Mouse (Mus musculus): Measurements from ENCODE around the gene Wdr83. TPM values are rescaled to one million over a fixed set of nuclear protein-coding genes. Genes with fewer than 3 reads are reported as not detected.

The Wdr83 gene
- polyA plus RNA-seq, 1 experiment = 22.6 TPM

DNA sequence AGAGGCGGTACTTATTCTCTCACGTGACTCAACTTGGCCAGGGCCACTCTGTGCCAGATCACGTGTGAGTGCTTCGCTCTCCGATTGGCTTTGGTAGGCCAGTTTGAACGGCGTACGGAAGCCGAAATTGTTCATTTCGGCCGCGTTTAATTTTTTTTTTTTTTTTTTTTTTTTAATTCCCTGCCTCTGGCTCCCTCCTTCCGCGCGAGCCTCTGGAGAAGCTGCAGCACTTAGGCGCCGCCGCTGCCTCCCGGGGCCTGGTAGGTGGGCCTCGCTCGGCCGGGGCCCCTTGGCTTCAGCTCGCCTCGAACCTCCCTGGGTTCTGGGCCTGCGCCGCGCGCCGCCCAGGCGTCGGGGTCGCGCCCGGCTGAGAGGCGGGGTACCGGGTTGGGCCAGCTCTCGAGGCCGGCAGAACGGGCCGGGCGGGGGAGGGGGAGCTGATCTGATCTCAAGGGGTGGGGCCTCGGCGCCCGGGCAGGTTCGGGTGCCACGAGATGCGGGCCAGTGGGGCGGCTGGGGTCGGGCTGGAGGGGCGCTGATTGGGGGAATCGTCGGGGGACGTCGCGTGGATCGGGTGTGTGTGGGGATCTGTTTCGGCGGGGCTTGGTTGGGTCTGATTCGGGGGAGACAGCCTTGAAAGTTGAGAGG is 44.3 kb downstream of the Wdr83 start, which contains the start of gene Tnpo2:
Gene Tnpo2, plus strand, starts transcription at position 198 of the 648 bp plus-strand sequence.
- peaks cover 12% of the 10 kb centered on the region for H3K4me1 ChIP-seq (ENCODE audit: control insufficient read depth, insufficient read depth, low read length)
- TF ChIP-seq CTCF (IDR thresholded peaks at IDR 0.05; ENCODE audit: low read depth, low read length) (no peak), POLR2A (IDR thresholded peaks at IDR 0.05; ENCODE audit: borderline replicate concordance, low read depth, low read length) (no peak)

DNA sequence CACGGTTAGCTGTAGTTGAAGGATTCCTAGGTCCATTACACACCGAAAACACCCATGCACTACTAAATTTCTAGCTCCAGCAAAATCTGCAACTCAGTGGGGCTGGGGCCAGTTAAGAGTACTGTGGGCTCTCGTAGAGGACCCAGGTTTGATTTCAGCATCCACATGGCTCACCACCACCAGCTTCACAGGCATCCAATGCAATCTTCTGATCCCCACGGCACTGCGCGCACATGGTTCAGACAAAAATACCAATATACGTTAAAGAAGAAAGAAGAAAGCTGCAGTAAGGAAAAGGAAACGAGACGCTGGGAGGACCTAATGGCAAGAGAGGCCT is 44.8 kb downstream of the Wdr83 start:
- Histone ChIP-seq H3K27ac (ENCODE audit: insufficient read depth, low read depth, low read length) (peak overlapping the region; percentile 91), H3K4me3 (ENCODE audit: insufficient read depth, low read length) (peak overlapping the region; percentile 81), H3K4me1 (ENCODE audit: control insufficient read depth, insufficient read depth, low read length) (peaks cover 12% of the 10 kb centered on the region)
- no peak for TF ChIP-seq CTCF (IDR thresholded peaks at IDR 0.05; ENCODE audit: low read depth, low read length)
- TF ChIP-seq POLR2A (IDR thresholded peaks at IDR 0.05; ENCODE audit: borderline replicate concordance, low read depth, low read length) = no peak

More for the DNA sequence above, 44.3 kb downstream of the Wdr83 start, which contains the start of gene Tnpo2:
- H3K4me3 ChIP-seq (ENCODE audit: insufficient read depth, low read length) = peak within 1 kb of the TSS; percentile 91
- peak within 1 kb of the TSS; percentile 96 for H3K27ac ChIP-seq (ENCODE audit: insufficient read depth, low read depth, low read length)

DNA sequence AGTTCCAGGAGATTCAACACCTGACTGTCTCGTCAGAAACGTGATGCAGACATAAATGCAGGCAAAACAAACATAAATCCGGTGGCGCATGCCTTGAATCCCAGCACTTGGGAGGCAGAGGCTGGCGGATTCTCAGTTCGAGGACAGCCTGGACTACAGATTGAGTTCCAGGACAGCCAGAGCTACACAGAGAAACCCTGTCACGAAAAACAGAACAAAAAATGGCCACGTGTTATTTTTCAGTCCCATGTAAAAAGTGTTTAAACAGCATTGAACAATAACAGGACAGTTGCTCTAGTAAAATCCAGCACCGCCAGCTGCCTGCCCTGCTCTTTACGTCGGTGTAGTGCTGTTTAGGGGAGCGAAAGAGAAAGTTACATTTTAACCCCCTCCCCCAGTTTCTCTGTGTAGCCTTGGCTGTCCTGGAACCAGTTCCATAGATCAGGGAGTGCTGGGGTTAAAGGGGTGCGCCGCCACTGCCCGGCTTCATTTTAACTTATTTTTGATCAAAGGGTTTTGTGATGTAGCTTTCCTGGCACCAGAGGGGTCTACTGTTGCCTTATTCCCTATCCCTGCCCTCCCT is 45.3 kb downstream of the Wdr83 start:
- peak overlapping the region; percentile 81 for H3K4me3 ChIP-seq (ENCODE audit: insufficient read depth, low read length)
- no peak for TF ChIP-seq POLR2A (IDR thresholded peaks at IDR 0.05; ENCODE audit: borderline replicate concordance, low read depth, low read length)
- no peak for TF ChIP-seq CTCF (IDR thresholded peaks at IDR 0.05; ENCODE audit: low read depth, low read length)
- peak overlapping the region; percentile 91 for H3K27ac ChIP-seq (ENCODE audit: insufficient read depth, low read depth, low read length)
- peaks cover 11% of the 10 kb centered on the region for H3K4me1 ChIP-seq (ENCODE audit: control insufficient read depth, insufficient read depth, low read length)

DNA sequence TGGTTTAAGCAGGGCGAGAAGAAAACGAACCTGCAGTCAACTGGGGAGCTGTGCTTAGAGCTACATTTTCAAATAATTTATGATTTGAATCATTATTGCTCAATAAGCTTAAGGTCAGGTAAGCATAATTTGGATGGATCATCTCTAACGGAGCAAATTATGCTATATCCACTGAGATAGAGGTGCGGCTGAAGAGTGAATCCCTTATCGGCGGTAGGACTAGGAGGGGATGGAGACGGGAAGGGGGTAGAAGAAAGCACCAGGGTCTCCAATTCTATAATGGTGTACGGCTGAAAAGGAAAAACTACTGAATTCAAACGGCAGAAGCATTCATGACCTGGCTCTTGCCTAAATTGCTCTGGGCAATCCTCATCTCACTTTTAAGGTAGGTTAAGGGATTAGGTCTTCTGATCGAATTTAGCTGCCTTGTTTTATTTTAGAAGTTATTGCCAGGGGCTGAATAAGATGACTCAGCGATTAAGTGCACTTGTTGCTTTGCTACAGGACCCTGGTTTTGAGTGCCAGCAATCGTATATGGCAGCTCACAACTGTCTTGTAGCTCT is 45.9 kb downstream of the Wdr83 start:
- peak overlapping the region; percentile 91 for H3K27ac ChIP-seq (ENCODE audit: insufficient read depth, low read depth, low read length)
- H3K4me1 ChIP-seq (ENCODE audit: control insufficient read depth, insufficient read depth, low read length) = peaks cover 7% of the 10 kb centered on the region
- TF ChIP-seq POLR2A (IDR thresholded peaks at IDR 0.05; ENCODE audit: borderline replicate concordance, low read depth, low read length) (no peak), CTCF (IDR thresholded peaks at IDR 0.05; ENCODE audit: low read depth, low read length) (no peak)
- peak overlapping the region; percentile 81 for H3K4me3 ChIP-seq (ENCODE audit: insufficient read depth, low read length)

DNA sequence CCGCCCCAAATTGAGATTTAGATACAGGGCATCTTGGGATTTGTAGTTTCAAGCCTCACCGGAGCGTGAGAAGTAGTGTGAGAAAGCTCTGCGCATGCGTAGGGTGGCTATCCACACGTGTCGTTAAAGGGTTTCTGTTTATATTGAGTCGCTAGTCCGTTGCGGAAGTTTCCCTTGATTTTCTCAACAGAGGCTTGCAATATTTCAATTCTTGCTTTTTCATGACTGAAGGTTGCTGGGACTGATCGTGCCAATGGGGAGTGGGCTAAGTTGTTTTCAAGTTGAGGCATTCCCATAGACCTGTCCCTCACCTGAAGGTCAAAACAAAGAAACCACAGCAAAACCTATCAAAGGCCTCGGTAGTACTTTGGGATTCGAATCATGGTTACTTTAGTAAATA is 46.3 kb downstream of the Wdr83 start:
- Histone ChIP-seq H3K4me1 (ENCODE audit: control insufficient read depth, insufficient read depth, low read length) (peaks cover 4% of the 10 kb centered on the region; the same call in 1 of the 2 replicates), H3K27ac (ENCODE audit: insufficient read depth, low read depth, low read length) (peak overlapping the region; percentile 91), H3K4me3 (ENCODE audit: insufficient read depth, low read length) (peak overlapping the region; percentile 81)
- TF ChIP-seq POLR2A (IDR thresholded peaks at IDR 0.05; ENCODE audit: borderline replicate concordance, low read depth, low read length) (no peak), CTCF (IDR thresholded peaks at IDR 0.05; ENCODE audit: low read depth, low read length) (no peak)

DNA sequence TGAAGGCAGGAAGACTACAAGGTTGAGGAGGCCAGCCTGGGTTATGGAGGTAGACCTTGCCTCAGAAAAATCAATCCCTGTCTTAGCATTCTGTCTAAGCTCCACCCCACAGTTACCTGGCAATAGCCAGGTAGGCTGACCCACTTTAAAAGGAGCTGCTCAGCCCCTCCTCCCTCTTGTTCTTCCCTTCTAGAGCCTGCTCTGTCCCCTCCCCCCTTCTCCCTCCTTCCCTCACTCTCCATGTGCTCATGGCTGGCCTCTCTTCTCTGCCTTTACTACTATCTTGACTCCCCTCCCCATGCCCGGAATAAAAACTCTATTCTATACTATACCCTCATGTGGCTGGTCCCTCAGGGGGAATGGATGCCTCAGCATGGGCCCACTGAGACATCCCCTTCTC is 47.2 kb downstream of the Wdr83 start:
- H3K4me3 ChIP-seq (ENCODE audit: insufficient read depth, low read length) = no peak overlapping the region
- TF ChIP-seq CTCF (IDR thresholded peaks at IDR 0.05; ENCODE audit: low read depth, low read length) (no peak), POLR2A (IDR thresholded peaks at IDR 0.05; ENCODE audit: borderline replicate concordance, low read depth, low read length) (no peak)
- no peak overlapping the region for H3K27ac ChIP-seq (ENCODE audit: insufficient read depth, low read depth, low read length)
- H3K4me1 ChIP-seq (ENCODE audit: control insufficient read depth, insufficient read depth, low read length) = peaks cover 4% of the 10 kb centered on the region

DNA sequence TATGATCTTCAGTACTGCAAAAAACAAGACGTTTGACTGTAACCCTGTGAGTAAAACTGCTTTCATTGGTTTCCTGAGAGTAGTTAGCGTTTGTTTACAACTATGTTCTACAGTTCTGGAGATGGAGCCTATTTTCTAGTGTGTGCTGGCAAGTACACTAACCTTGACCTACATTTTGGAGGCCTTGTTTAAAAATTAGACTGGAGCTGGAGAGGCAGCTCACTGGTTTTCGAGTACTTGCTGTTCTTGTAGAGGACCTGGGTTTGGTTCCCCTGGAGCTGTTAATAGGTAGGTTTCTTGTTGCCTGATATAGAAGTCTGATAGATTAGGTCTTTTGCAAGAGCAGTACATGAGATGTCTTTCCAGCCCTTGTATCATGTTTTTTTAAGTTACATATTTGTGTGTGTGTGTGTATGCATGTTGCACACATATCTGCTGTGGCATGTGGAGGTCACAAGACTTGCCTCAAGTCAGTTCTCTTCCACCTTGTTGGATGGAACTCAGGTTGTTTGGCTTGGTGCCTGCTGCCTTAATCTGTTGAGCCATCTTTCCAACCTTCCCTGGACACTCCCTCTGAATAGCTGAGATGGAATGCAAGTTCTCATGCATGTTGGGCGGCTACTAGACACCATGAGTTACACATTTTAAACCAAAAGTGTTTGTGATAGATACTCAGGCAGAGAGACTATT is 48.3 kb downstream of the Wdr83 start:
- Histone ChIP-seq H3K4me3 (ENCODE audit: insufficient read depth, low read length) (no peak overlapping the region), H3K27ac (ENCODE audit: insufficient read depth, low read depth, low read length) (no peak overlapping the region), H3K4me1 (ENCODE audit: control insufficient read depth, insufficient read depth, low read length) (peaks cover 11% of the 10 kb centered on the region)
- TF ChIP-seq CTCF (IDR thresholded peaks at IDR 0.05; ENCODE audit: low read depth, low read length) (no peak), POLR2A (IDR thresholded peaks at IDR 0.05; ENCODE audit: borderline replicate concordance, low read depth, low read length) (no peak)

DNA sequence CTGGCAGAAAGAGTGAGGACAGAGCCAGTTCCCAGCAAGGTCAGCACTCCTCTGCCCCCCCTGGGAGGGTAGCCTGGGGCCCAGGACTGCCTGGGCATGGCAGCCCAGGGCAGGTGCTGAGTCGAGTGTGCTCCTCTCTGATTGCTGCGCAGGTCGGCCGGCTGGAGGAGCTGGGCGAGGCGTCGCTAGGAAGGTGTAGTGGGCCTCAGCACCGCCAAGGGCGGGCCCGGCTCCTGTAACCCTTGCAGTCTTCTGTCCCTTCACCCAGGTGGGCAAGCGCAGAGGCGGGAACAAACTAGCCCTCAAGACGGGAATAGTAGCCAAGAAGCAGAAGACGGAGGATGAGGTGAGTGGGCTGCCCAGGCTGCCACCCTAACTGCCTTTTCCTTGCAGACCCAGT is 51.8 kb downstream of the Wdr83 start:
- TF ChIP-seq CTCF (IDR thresholded peaks at IDR 0.05; ENCODE audit: low read depth, low read length) = no peak
- TF ChIP-seq POLR2A (IDR thresholded peaks at IDR 0.05; ENCODE audit: borderline replicate concordance, low read depth, low read length) = no peak
- Histone ChIP-seq H3K27ac (ENCODE audit: insufficient read depth, low read depth, low read length) (no peak overlapping the region), H3K4me1 (ENCODE audit: control insufficient read depth, insufficient read depth, low read length) (peaks cover 12% of the 10 kb centered on the region), H3K4me3 (ENCODE audit: insufficient read depth, low read length) (peak overlapping the region; percentile 88; the same call in 1 of the 2 replicates)

DNA sequence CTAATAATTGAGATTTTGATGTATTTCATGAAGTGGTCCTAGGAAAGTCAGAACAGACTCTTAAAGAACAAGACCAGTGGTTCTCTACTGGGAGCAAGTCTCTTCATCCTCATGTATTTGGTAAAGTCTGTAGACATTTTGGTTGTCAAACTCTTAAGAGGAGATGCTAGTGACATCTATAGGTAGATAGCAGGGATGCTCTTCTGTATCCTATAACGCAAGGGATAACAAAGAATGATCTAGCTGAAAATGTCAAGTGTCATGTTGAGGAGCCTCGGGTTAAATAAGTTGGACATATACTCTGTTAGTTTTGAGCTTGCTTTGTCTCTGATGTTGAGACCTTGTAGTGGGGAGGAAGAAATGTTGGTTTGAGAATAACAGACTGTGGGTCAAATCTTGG is 53.2 kb downstream of the Wdr83 start:
- Histone ChIP-seq H3K4me3 (ENCODE audit: insufficient read depth, low read length) (peak overlapping the region; percentile 88), H3K4me1 (ENCODE audit: control insufficient read depth, insufficient read depth, low read length) (peaks cover 18% of the 10 kb centered on the region), H3K27ac (ENCODE audit: insufficient read depth, low read depth, low read length) (no peak overlapping the region)
- TF ChIP-seq CTCF (IDR thresholded peaks at IDR 0.05; ENCODE audit: low read depth, low read length) (no peak), POLR2A (IDR thresholded peaks at IDR 0.05; ENCODE audit: borderline replicate concordance, low read depth, low read length) (no peak)

DNA sequence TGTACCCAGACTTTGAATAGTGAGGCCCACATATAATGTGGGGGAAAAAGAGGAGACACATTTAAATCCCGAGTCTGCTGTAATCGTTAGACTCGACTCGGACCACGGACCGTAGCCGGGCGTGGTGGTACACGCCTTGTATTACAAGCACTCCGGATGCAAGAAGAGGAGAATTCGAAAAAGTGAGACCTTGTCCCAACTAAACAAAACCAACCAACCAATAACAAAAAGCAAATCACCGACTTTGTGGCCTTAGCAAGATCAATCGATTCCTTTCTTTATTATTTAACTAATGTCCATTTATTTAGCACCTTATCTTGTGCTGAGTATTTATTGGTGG is 53.6 kb downstream of the Wdr83 start:
- H3K27ac ChIP-seq (ENCODE audit: insufficient read depth, low read depth, low read length) = peak overlapping the region; percentile 63
- H3K4me3 ChIP-seq (ENCODE audit: insufficient read depth, low read length) = peak overlapping the region; percentile 88
- H3K4me1 ChIP-seq (ENCODE audit: control insufficient read depth, insufficient read depth, low read length) = peaks cover 18% of the 10 kb centered on the region
- TF ChIP-seq POLR2A (IDR thresholded peaks at IDR 0.05; ENCODE audit: borderline replicate concordance, low read depth, low read length) (no peak), CTCF (IDR thresholded peaks at IDR 0.05; ENCODE audit: low read depth, low read length) (no peak)
